Mouse (Mus musculus) heart, embryonic 11.5 days (tissue): ENCODE data around the gene Krt71. TPM values are rescaled to one million over a fixed set of nuclear protein-coding genes. Genes with fewer than 3 reads are reported as not detected.

Experiments
- ATAC-seq: fragments of 200-750 bp; cut with Nextera tagmentation; replicated peaks from 2 replicates; pipeline ENCODE4 v1.8.0; 2017; ENCODE audit warnings: moderate library complexity; ENCODE audit not compliant: insufficient number of reproducible peaks, low FRiP score, low TSS enrichment
- H3K27ac ChIP-seq: fragments of 300-500 bp; sonication (generic); 2 replicates; pipeline ENCODE4 v1.5.1; 2014; ENCODE audit warnings: mild to moderate bottlenecking, low read depth, low read length
- H3K27me3 ChIP-seq: fragments of 300-500 bp; sonication (generic); 2 replicates; pipeline ENCODE4 v1.6.1; 2014; ENCODE audit warnings: mild to moderate bottlenecking, low read length, mixed read lengths; ENCODE audit not compliant: control insufficient read depth, insufficient read depth
- H3K36me3 ChIP-seq: fragments of 300-500 bp; sonication (generic); 2 replicates; pipeline ENCODE4 v1.6.1; 2014; ENCODE audit warnings: mild to moderate bottlenecking, low read length, moderate library complexity, mixed read lengths; ENCODE audit not compliant: control insufficient read depth, insufficient read depth
- H3K4me1 ChIP-seq: fragments of 300-500 bp; sonication (generic); 2 replicates; pipeline ENCODE4 v1.6.1; 2014; ENCODE audit warnings: low read length; ENCODE audit not compliant: control insufficient read depth, insufficient read depth
- H3K4me2 ChIP-seq: fragments of 300-500 bp; sonication (generic); 2 replicates; pipeline ENCODE4 v1.6.1; 2014; ENCODE audit warnings: mild to moderate bottlenecking, moderate library complexity
- H3K4me3 ChIP-seq: fragments of 300-500 bp; sonication (generic); 2 replicates; pipeline ENCODE4 v1.5.1; 2014; ENCODE audit warnings: low read depth, low read length
- H3K9ac ChIP-seq: fragments of 300-500 bp; sonication (generic); 2 replicates; pipeline ENCODE4 v1.6.1; 2014; ENCODE audit warnings: mild to moderate bottlenecking, low read depth, low read length, moderate library complexity
- H3K9me3 ChIP-seq: fragments of 300-500 bp; sonication (generic); replicated peaks from 2 replicates; pipeline ENCODE4 v1.6.1; 2016; ENCODE audit warnings: low read length; ENCODE audit not compliant: control insufficient read depth
- WGBS: fragments of 180-500 bp; shearing (Covaris S2); extraction: QIAGEN DNeasy Blood & Tissue Kit; methylation state at CpG from one replicate; pipeline ENCODE4 v1.1.7; 2014; ENCODE audit not compliant: insufficient replicate concordance; 5-methylcytosine and 5-hydroxymethylcytosine counted together
- polyA plus RNA-seq: library from polyadenylated mRNA; unstranded; fragments of >200 nt; fragmentation: Nextera tagmentation; extraction: Ambion mirVana; gene quantifications from 2 replicates; pipeline ENCODE4 v1.2.1, GENCODE M21; 2014

The Krt71 gene
- not detected in 2 replicates for polyA plus RNA-seq

DNA sequence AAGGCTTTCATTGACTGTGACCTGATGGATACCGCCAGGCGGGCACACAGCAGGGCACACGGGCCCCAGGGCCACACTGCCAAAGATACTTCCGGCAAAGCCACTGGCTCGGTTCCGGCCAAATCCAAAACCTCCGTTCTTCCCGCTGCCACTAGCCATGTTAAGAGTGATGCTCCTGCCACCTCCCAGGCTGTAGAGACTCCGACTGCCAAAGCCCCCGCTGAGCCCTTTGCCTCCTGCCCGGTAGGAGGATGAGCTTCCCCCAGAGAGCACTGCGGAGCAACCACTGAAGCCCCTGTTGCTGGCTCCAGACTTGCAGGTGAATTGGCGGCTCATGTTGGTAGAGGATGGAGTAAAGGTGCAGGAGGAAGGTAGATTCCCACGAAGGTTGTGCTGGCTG is at the start of gene Krt71:
Gene Krt71, minus strand, starts transcription at position 399 of the 400 bp plus-strand sequence.
- Histone ChIP-seq H3K36me3 (no peaks in the 10 kb centered on the region), H3K4me2 (no peak within 1 kb of the TSS), H3K27ac (no peak within 1 kb of the TSS), H3K4me1 (no peaks in the 10 kb centered on the region), H3K27me3 (peaks cover 12% of the 10 kb centered on the region; the same call in 1 of the 2 replicates), H3K9me3 (no peaks in the 10 kb centered on the region), H3K4me3 (no peak within 1 kb of the TSS), H3K9ac (no peak within 1 kb of the TSS)
- no peak for ATAC-seq
- WGBS, result 53% methylated on average over 14 of the region's 14 CpGs

DNA sequence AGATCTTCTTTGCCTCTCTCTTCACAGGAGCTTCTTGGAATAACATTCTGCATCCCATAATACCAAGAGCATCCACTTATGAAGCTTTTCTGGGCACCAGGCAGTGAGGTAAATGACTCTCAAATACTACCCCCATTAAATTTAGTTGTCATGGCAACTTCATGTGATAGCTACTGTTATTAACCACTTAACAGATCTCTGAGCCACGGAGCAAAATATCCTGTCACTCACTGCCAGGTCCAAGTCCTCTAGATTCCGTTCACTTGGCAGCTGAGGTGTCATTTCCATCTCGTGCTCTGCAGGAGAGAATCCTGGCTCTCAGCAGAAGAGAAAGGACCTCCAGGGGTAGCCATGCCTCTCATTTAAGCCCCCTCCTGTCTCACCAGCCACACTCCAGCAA is 48.0 kb upstream of the Krt71 start:
- H3K27me3 ChIP-seq, result peaks cover 12% of the 10 kb centered on the region
- H3K4me1 ChIP-seq, result no peaks in the 10 kb centered on the region
- H3K9me3 ChIP-seq, result no peaks in the 10 kb centered on the region
- ATAC-seq, result no peak
- H3K27ac ChIP-seq, result no peak overlapping the region
- no peak overlapping the region for H3K9ac ChIP-seq
- no peak overlapping the region for H3K4me2 ChIP-seq
- no peaks in the 10 kb centered on the region for H3K36me3 ChIP-seq
- WGBS, result 20% methylated on average over 3 of the region's 3 CpGs
- H3K4me3 ChIP-seq, result no peak overlapping the region

DNA sequence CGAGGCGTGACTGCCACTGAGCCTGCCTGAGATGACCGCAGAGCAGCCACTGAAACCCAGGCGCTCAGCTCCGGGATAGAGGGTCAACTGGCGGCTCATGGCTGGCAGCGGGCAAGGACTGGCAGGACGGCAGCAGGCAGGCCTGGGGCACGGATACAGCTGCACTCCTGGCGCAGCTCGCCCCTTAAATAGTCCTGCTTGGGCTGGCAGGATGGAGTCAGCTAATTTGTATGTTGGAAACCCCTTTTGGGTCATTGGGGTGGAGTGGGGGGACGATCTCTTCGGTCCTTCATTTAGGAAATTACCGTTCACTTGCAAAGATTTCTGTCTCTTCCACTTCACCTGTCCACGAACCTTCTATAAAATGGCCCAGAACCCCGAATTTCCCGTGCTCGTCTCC is 43.5 kb upstream of the Krt71 start, which contains the start of gene Krt72:
Gene Krt72, minus strand, starts transcription at position 101 of the 400 bp plus-strand sequence.
- H3K4me3 ChIP-seq, result no peak within 1 kb of the TSS
- H3K27ac ChIP-seq, result no peak within 1 kb of the TSS
- WGBS, result 76% methylated on average over 18 of the region's 18 CpGs
- H3K36me3 ChIP-seq, result no peaks in the 10 kb centered on the region
- no peak within 1 kb of the TSS for H3K9ac ChIP-seq
- H3K9me3 ChIP-seq, result no peaks in the 10 kb centered on the region
- no peaks in the 10 kb centered on the region for H3K4me1 ChIP-seq
- ATAC-seq, result no peak
- peaks cover 12% of the 10 kb centered on the region for H3K27me3 ChIP-seq
- H3K4me2 ChIP-seq, result no peak within 1 kb of the TSS

DNA sequence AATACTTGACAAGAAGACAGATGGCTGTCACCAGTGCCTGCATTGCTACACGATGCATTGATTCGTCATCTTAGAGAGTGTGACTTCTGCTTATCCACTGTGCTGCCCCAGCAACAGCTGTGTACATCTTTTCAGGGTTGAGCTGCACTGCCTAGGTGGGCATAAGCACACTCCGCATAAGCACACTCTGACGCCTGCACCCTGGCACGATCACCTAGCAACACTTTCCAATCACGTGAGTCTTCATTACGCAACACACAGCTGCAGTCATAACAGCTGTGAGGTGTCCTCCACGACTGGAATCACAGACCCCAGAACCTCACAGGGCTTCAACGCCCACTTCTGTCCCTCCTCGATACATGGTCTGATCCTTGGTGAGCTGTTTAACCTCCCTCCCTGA is 30.5 kb upstream of the Krt71 start:
- no peaks in the 10 kb centered on the region for H3K4me1 ChIP-seq
- H3K9ac ChIP-seq, result no peak overlapping the region
- peaks cover 22% of the 10 kb centered on the region for H3K27me3 ChIP-seq
- no peak for ATAC-seq
- 78% methylated on average over 10 of the region's 10 CpGs for WGBS
- no peaks in the 10 kb centered on the region for H3K36me3 ChIP-seq
- H3K4me2 ChIP-seq, result no peak overlapping the region
- H3K27ac ChIP-seq, result no peak overlapping the region
- H3K9me3 ChIP-seq, result no peaks in the 10 kb centered on the region
- no peak overlapping the region for H3K4me3 ChIP-seq

DNA sequence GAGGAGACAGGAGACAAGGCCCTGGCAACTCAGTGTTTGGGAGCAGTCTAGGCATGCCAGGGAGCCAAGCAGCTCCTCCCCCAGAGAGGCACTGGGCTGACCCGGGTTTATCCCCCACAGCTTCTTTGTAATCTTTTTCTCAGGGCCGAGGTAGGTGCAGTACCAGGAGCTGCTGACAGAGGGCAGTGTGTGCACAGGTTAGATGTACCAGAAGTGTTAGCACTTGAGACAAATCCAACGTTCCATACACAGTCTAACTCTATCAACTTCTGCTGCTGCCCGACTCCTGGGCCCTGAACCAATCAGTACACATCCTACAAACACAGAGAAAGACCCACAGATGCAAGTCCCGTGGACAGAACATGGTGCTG is 29.8 kb upstream of the Krt71 start:
- ATAC-seq, result peak; percentile 65; the same call in 1 of the 2 replicates
- H3K4me3 ChIP-seq, result no peak overlapping the region
- 6% methylated on average over 5 of the region's 5 CpGs for WGBS
- no peak overlapping the region for H3K4me2 ChIP-seq
- no peaks in the 10 kb centered on the region for H3K4me1 ChIP-seq
- H3K27me3 ChIP-seq, result peaks cover 22% of the 10 kb centered on the region
- H3K9me3 ChIP-seq, result no peaks in the 10 kb centered on the region
- no peaks in the 10 kb centered on the region for H3K36me3 ChIP-seq
- H3K27ac ChIP-seq, result no peak overlapping the region
- H3K9ac ChIP-seq, result no peak overlapping the region

DNA sequence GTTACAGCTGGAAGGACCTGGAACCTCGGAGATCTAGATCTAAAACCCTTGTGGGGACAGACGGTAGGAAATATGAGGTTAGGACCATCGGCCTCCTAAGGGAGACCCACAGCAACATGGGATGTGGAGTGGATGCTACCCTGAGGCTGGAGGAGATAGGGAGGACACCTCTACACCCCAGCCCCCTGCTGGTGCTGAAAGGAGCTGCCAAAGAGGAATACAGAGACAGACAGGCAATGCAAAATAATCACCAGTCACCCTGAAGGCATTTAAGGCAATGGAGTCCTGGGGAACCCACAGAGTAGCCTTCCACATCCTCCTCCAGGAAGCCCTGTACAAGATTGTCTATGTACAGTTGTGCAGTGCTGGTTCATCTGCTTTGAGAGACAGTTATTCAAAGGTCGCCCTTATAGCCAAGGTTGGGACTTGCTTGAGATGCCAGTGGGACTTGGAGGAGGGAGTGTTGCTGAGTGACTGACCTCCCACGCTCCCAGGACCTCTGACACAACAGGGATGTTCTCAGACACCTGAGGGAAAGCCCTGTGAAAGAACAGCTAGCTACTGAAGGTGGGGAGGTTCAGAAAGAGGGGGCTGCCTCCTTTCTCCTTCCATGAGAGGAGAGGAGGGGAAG is 29.3 kb upstream of the Krt71 start:
- Histone ChIP-seq H3K9ac (no peak overlapping the region), H3K4me3 (no peak overlapping the region), H3K9me3 (no peaks in the 10 kb centered on the region), H3K4me2 (no peak overlapping the region), H3K4me1 (no peaks in the 10 kb centered on the region), H3K36me3 (no peaks in the 10 kb centered on the region), H3K27ac (no peak overlapping the region), H3K27me3 (peaks cover 25% of the 10 kb centered on the region)
- WGBS, result 63% methylated on average over 5 of the region's 5 CpGs
- ATAC-seq, result no peak

DNA sequence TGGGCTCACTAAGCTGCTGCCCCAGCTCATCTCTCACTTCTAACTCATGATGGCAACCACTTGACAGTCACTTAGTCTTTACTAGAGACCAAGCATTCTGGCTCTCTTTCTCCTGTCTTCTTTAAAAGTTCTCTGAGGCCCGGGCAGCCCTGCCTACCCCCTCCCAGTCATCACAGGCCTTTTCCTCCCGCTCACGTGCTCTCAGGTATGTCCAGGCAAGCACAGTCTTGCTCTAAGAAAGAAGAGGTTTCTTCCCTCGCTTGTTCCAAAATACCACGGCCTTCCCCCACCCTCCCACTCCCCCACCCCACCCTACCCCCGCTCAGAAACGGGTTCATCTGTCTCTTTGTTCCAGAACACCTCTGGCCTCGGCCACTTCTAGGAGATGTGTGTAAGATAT is 27.3 kb upstream of the Krt71 start:
- no peak overlapping the region for H3K27ac ChIP-seq
- no peak overlapping the region for H3K9ac ChIP-seq
- no peaks in the 10 kb centered on the region for H3K9me3 ChIP-seq
- no peaks in the 10 kb centered on the region for H3K4me1 ChIP-seq
- H3K4me2 ChIP-seq, result no peak overlapping the region
- no peak overlapping the region for H3K4me3 ChIP-seq
- no peaks in the 10 kb centered on the region for H3K36me3 ChIP-seq
- H3K27me3 ChIP-seq, result peaks cover 28% of the 10 kb centered on the region
- ATAC-seq, result no peak
- 39% methylated on average over 8 of the region's 8 CpGs for WGBS

DNA sequence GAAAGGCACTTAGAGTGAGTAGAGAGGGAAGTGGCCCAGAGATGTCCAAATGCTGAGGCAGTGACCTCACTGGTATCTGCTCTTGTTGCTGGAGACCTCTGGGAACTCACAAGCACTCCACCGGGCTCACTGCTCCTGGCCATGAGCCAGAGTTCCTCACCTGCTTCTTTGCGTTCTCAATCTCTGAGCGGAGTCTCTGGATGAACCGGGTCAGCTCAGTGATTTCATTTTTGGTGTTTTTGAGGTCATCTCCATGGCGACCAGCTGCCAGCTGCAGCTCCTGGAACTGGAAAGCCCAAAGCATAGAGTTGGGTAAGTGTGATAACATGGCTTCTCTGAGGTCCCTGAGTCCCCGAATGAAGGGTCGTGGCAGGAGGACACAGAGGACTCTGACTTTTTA is 5.1 kb downstream of the Krt71 start:
- Histone ChIP-seq H3K27me3 (peaks cover 10% of the 10 kb centered on the region), H3K27ac (no peak overlapping the region), H3K36me3 (no peaks in the 10 kb centered on the region), H3K4me1 (no peaks in the 10 kb centered on the region), H3K9me3 (no peaks in the 10 kb centered on the region), H3K4me3 (no peak overlapping the region), H3K9ac (no peak overlapping the region), H3K4me2 (no peak overlapping the region)
- 73% methylated on average over 7 of the region's 7 CpGs for WGBS
- no peak for ATAC-seq

DNA sequence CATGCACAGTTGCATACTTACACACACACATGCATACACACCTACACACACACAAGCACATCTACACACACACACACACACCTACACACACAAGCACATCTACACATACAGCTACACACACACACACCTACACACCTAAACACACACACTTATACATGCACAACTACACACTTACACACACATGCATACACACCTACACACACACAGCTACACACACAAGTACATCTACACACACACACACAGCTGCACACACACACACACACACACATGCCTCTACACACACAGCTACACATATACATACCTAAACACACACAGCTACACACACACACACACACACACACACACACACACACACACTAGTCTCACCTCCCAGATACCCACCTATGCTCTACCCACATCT is 12.3 kb downstream of the Krt71 start:
- Histone ChIP-seq H3K9me3 (no peaks in the 10 kb centered on the region), H3K4me3 (no peak overlapping the region), H3K9ac (no peak overlapping the region), H3K27me3 (no peaks in the 10 kb centered on the region), H3K4me2 (no peak overlapping the region), H3K36me3 (no peaks in the 10 kb centered on the region), H3K27ac (no peak overlapping the region), H3K4me1 (no peaks in the 10 kb centered on the region)
- ATAC-seq, result no peak
